Mouse (Mus musculus) embryo, embryonic 9.5 days (tissue): ENCODE data around the gene Gm12184.
"Not testable (repeated sequence)": the region's sequence is repeated elsewhere in the genome, so short reads cannot be mapped to it uniquely, and the experiment has no call there.

ENCODE experiments used
- DNase-seq: peaks from one replicate; pipeline ENCODE4 v3.0.0-alpha.2; 2017; ENCODE audit errors: extremely low spot score

Gm12184 gene

GRCm38 (mm10) chr11:48846881-48847280 is 20.4 kb upstream of the Gm12184 start:
- no peak for DNase-seq

- DNase-seq: not testable (repeated sequence)
Measured at GRCm38 (mm10) chr11:48846362-48846761, 19.9 kb upstream of the Gm12184 start.

- DNase-seq: no peak
Measured at GRCm38 (mm10) chr11:48845244-48845815, 18.9 kb upstream of the Gm12184 start.

GRCm38 (mm10) chr11:48844309-48844708 is 17.9 kb upstream of the Gm12184 start:
- no peak for DNase-seq

GRCm38 (mm10) chr11:48843202-48843601 is 16.7 kb upstream of the Gm12184 start:
- no peak for DNase-seq

GRCm38 (mm10) chr11:48842378-48842792 is 15.9 kb upstream of the Gm12184 start:
- DNase-seq: no peak

- no peak for DNase-seq
Measured at GRCm38 (mm10) chr11:48841213-48841612, 14.8 kb upstream of the Gm12184 start.

- DNase-seq: no peak
Measured at GRCm38 (mm10) chr11:48840805-48841204, 14.3 kb upstream of the Gm12184 start.

- DNase-seq: no peak
Measured at GRCm38 (mm10) chr11:48838879-48839680, 12.6 kb upstream of the Gm12184 start.

- DNase-seq: peak; percentile 32
Measured at GRCm38 (mm10) chr11:48838181-48838797, 11.8 kb upstream of the Gm12184 start.

- peak; percentile 58 for DNase-seq
Measured at GRCm38 (mm10) chr11:48837310-48838180, 11.1 kb upstream of the Gm12184 start.

- DNase-seq: no peak
Measured at GRCm38 (mm10) chr11:48836990-48837309, 10.5 kb upstream of the Gm12184 start.

- no peak for DNase-seq
Measured at GRCm38 (mm10) chr11:48835923-48836322, 9.5 kb upstream of the Gm12184 start.

GRCm38 (mm10) chr11:48833731-48834639 is 7.5 kb upstream of the Gm12184 start:
- peak; percentile 96 for DNase-seq

GRCm38 (mm10) chr11:48833078-48833730 is 6.7 kb upstream of the Gm12184 start:
- DNase-seq: no peak

GRCm38 (mm10) chr11:48831273-48831672 is 4.8 kb upstream of the Gm12184 start:
- DNase-seq: no peak

GRCm38 (mm10) chr11:48830279-48830678 is 3.8 kb upstream of the Gm12184 start:
- DNase-seq: no peak

GRCm38 (mm10) chr11:48827926-48828325 is 1.5 kb upstream of the Gm12184 start:
- no peak for DNase-seq

- DNase-seq: no peak
Measured at GRCm38 (mm10) chr11:48826752-48827096, 269 bp upstream of the Gm12184 start.

- DNase-seq: no peak
Measured at GRCm38 (mm10) chr11:48824311-48824830, 2.1 kb downstream of the Gm12184 start.
